Mouse (Mus musculus) heart, adult 2 months (tissue): ENCODE data around the gene Alg14. TPM values are rescaled to one million over a fixed set of nuclear protein-coding genes. Genes with fewer than 3 reads are reported as not detected.

Source experiments
- DNase-seq, 2 experiments: peaks; one replicate each; pipeline ENCODE4 v3.0.0; 2021
- H3K27ac ChIP-seq: fragments of 200-600 bp; 2 replicates; pipeline ENCODE4 v1.8.1; 2022
- H3K27me3 ChIP-seq: fragments of 200-500 bp; 2 replicates; pipeline ENCODE4 v1.6.1; 2012; ENCODE audit warnings: mild to moderate bottlenecking, low read length, inconsistent platforms, mixed read lengths; ENCODE audit not compliant: control insufficient read depth, insufficient read depth
- H3K36me3 ChIP-seq: fragments of 200-500 bp; 2 replicates; pipeline ENCODE4 v1.6.1; 2012; ENCODE audit warnings: low read length, inconsistent platforms; ENCODE audit not compliant: control insufficient read depth, insufficient read depth
- H3K4me1 ChIP-seq: fragments of 200-500 bp; 2 replicates; pipeline ENCODE4 v1.6.1; 2011; ENCODE audit warnings: low read length; ENCODE audit not compliant: control insufficient read depth, insufficient read depth
- H3K4me3 ChIP-seq: fragments of 200-600 bp; 2 replicates; pipeline ENCODE4 v1.8.1; 2022
- H3K79me2 ChIP-seq: fragments of 200-500 bp; replicated peaks from 2 replicates; pipeline ENCODE4 v1.6.1; 2012; ENCODE audit warnings: mild to moderate bottlenecking, inconsistent platforms, low read length, moderate library complexity, mixed read lengths; ENCODE audit not compliant: control insufficient read depth, insufficient read depth
- H3K9ac ChIP-seq: fragments of 200-500 bp; 2 replicates; pipeline ENCODE4 v1.6.1; 2012; ENCODE audit warnings: low read depth, mild to moderate bottlenecking, control low read depth, inconsistent platforms, low read length, mixed read lengths
- CTCF ChIP-seq: fragments of 200-600 bp; IDR thresholded peaks from 2 replicates; pipeline ENCODE4 v1.8.1; 2022; ENCODE audit warnings: antibody characterized with exemption, mild to moderate bottlenecking, moderate library complexity
- EP300 ChIP-seq: fragments of 200-500 bp; IDR thresholded peaks from 2 replicates; pipeline ENCODE4 v1.6.1; 2011; ENCODE audit warnings: low read depth, low read length, control low read depth; ENCODE audit not compliant: insufficient read depth
- POLR2A ChIP-seq: fragments of 200-500 bp; IDR thresholded peaks from 2 replicates; pipeline ENCODE4 v1.6.1; 2011; ENCODE audit warnings: mild to moderate bottlenecking, low read depth, low read length, control low read depth; ENCODE audit not compliant: insufficient read depth
- WGBS: fragments of 180-500 bp; shearing (Covaris S2); methylation state at CpG from one replicate; pipeline ENCODE4 v1.1.7; 2018; 5-methylcytosine and 5-hydroxymethylcytosine counted together
- intact Hi-C: fragments of 180-260 bp; cut with DNase I; formaldehyde crosslinking; loops from one replicate; pipeline ENCODE4 v1.15.1; 2025
- polyA plus RNA-seq: library from polyadenylated mRNA; depleted of rRNA; stranded (reverse); fragments of >200 nt; gene quantifications from 2 replicates; pipeline ENCODE4 v1.2.3, GENCODE M21; 2012
- total RNA-seq, 2 experiments: library from RNA; stranded (reverse); gene quantifications; 2 replicates each; pipeline ENCODE4 v1.2.3; 2021

Alg14 gene
- total and polyA plus RNA-seq, 3 experiments, result 9.1 to 12.5 (median 10.4) TPM

- TF ChIP-seq CTCF (no peak), EP300 (no peak), POLR2A (no peak)
- Histone ChIP-seq H3K9ac (no peak overlapping the region), H3K36me3 (no peaks in the 10 kb centered on the region), H3K4me1 (peaks cover 6% of the 10 kb centered on the region), H3K79me2 (no peaks in the 10 kb centered on the region), H3K27ac (no peak overlapping the region; the same call in 1 of the 2 replicates), H3K27me3 (no peaks in the 10 kb centered on the region), H3K4me3 (peak overlapping the region; percentile 9; the same call in 1 of the 2 replicates)
- intact Hi-C loops, result no loop called here
- no peak for DNase-seq
- 41% methylated on average over 10 of the region's 10 CpGs for whole genome bisulfite sequencing
Measured at GRCm38 (mm10) chr3:121329647-121330046, 38.1 kb downstream of the Alg14 start.

GRCm38 (mm10) chr3:121330244-121330646 lies 38.7 kb downstream of the Alg14 start:
- Histone ChIP-seq H3K27me3 (no peaks in the 10 kb centered on the region), H3K36me3 (no peaks in the 10 kb centered on the region), H3K4me3 (peak overlapping the region; percentile 9; the same call in 1 of the 2 replicates), H3K27ac (peak overlapping the region; percentile 36; the same call in 1 of the 2 replicates), H3K4me1 (peaks cover 6% of the 10 kb centered on the region), H3K9ac (no peak overlapping the region), H3K79me2 (no peaks in the 10 kb centered on the region)
- TF ChIP-seq EP300 (no peak), CTCF (no peak), POLR2A (no peak)
- intact Hi-C loops, result no loop called here
- 27% methylated on average over 7 of the region's 7 CpGs for WGBS
- peak; percentile 16 to 19 for DNase-seq

GRCm38 (mm10) chr3:121336234-121336890 lies 44.8 kb downstream of the Alg14 start:
- WGBS, result 93% methylated on average over 6 of the region's 6 CpGs
- Histone ChIP-seq H3K4me1 (peaks cover 2% of the 10 kb centered on the region), H3K36me3 (peaks cover 6% of the 10 kb centered on the region), H3K27me3 (no peaks in the 10 kb centered on the region), H3K79me2 (no peaks in the 10 kb centered on the region), H3K9ac (no peak overlapping the region), H3K27ac (no peak overlapping the region), H3K4me3 (no peak overlapping the region)
- intact Hi-C loops, result no loop called here
- no peak for DNase-seq
- TF ChIP-seq CTCF (no peak), POLR2A (no peak)

GRCm38 (mm10) chr3:121338687-121339086 lies 47.1 kb downstream of the Alg14 start:
- DNase-seq, result no peak
- TF ChIP-seq CTCF (no peak), EP300 (0 out of 2 replicates have a peak, but pooled peaks have one; percentile 43), POLR2A (no peak)
- H3K36me3 ChIP-seq, result peaks cover 6% of the 10 kb centered on the region
- peak overlapping the region; percentile 26 for H3K27ac ChIP-seq
- no peaks in the 10 kb centered on the region for H3K79me2 ChIP-seq
- no peak overlapping the region for H3K4me3 ChIP-seq
- no peaks in the 10 kb centered on the region for H3K27me3 ChIP-seq
- intact Hi-C loops, result no loop called here
- H3K4me1 ChIP-seq, result peaks cover 2% of the 10 kb centered on the region
- H3K9ac ChIP-seq, result no peak overlapping the region
- WGBS, result 10% methylated on average over 2 of the region's 2 CpGs

- Histone ChIP-seq H3K27ac (peak overlapping the region; percentile 49), H3K27me3 (no peaks in the 10 kb centered on the region), H3K79me2 (no peaks in the 10 kb centered on the region), H3K4me3 (no peak overlapping the region), H3K36me3 (peaks cover 6% of the 10 kb centered on the region), H3K4me1 (peaks cover 8% of the 10 kb centered on the region), H3K9ac (no peak overlapping the region)
- WGBS, result 13% methylated on average over 7 of the region's 7 CpGs
- intact Hi-C loops, result no loop called here
- TF ChIP-seq POLR2A (no peak), CTCF (no peak), EP300 (no peak)
- DNase-seq, result no peak
Measured at GRCm38 (mm10) chr3:121340321-121340761, 48.8 kb downstream of the Alg14 start.

- intact Hi-C loops, result no loop called here
- H3K9ac ChIP-seq, result no peak overlapping the region
- H3K79me2 ChIP-seq, result no peaks in the 10 kb centered on the region
- no peak for DNase-seq
- no peak overlapping the region for H3K4me3 ChIP-seq
- no peaks in the 10 kb centered on the region for H3K27me3 ChIP-seq
- 95% methylated on average over 7 of the region's 7 CpGs for WGBS
- H3K36me3 ChIP-seq, result peaks cover 6% of the 10 kb centered on the region
- H3K27ac ChIP-seq, result no peak overlapping the region
- H3K4me1 ChIP-seq, result peaks cover 10% of the 10 kb centered on the region
- TF ChIP-seq CTCF, result no peak
- TF ChIP-seq POLR2A, result no peak
- TF ChIP-seq EP300, result no peak
Measured at GRCm38 (mm10) chr3:121343224-121343623, 51.7 kb downstream of the Alg14 start.
